Mouse (Mus musculus): Measurements from ENCODE around the gene Zc3h8. TPM values are rescaled to one million over a fixed set of nuclear protein-coding genes. Genes with fewer than 3 reads are reported as not detected.
A peak's percentile ranks its signal among the peaks of the same experiment; 100 is the strongest.

Zc3h8 gene
- polyA plus RNA-seq (2015; fragmentation: Nextera tagmentation; extraction: Ambion mirVana): 8.8 and 8.9 TPM in 2 replicates

DNA sequence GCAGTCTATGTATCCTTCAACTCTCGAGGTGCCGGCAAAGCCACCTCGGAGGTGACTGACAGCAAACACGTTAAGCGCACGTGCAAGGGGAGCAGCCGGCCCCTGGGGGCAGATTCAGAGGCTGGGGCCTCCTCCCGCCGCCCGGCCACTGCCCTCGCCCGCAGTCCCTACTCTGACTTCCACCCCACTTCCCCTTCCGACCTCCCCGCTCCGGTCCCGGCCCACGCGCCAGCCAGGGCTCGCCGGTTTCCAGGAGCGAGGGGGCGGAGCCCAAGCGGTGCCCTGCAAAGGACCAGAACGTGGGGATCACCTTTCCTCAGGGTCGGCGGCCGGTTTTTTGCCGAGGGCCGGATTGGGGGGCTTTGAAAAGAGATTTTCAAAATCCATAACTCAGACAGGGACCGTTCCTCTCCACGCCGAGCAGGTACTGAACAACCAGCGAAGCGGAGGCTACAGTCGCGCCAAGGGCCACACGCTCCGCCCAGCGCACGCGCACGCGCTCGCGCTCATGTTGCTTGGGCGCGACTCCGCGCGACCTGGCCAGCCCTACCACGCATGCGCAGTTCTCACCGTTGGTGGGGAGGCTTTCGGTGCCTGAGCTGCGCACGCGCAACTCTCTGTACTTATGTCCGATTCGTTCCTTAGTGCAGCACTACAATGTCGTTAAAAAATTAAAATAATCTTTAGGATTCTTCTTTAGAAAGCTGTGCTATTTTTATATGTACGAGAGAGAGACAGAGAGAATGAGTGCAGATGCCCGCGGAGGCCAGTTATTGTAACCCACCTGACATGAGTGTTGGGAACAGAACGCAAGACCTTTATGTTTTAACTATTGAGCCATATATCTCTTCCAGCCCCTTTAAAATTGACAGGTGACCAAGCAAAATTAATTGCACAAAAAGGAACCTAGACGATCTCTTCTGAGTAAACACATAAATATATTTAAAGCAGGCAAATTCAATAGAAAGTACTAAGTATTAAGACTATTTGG, at the start of gene Zc3h8:
Zc3h8 (minus strand) TSS at position 540 of the 991 bp plus-strand sequence.
- WGBS: 1% methylated on average over 65 of the region's 65 CpGs
- Histone ChIP-seq H3K9me3 (no peaks in the 10 kb centered on the region), H3K9ac (peak within 1 kb of the TSS; percentile 83)

DNA sequence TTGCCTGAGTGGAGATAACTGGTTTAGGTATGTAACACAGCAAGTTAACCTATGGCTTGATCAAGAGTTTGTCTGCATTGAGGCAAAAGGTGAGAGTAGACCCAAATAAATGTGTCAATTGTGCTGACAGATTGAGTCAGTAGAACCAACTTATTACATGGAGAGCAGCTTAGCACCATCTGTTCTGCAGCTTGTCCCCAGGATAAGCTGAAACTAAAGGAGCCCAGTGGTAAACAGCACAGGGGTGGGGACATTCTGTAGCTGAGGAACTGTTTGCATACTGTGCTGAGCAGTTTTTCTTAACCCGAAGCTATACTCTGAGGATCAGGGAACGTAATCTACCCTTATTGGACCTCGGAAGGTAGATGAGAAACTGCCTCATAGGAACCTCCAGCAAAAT, 40.9 kb upstream of the Zc3h8 start:
- no peak for ATAC-seq (ENCODE audit: insufficient number of reproducible peaks, insufficient read depth, low FRiP score, low TSS enrichment, low read depth)
- no peak overlapping the region for H3K27ac ChIP-seq
- H3K9ac ChIP-seq: no peak overlapping the region
- no peaks in the 10 kb centered on the region for H3K4me1 ChIP-seq
- 85% methylated on average over 3 of the region's 3 CpGs for WGBS
- no peaks in the 10 kb centered on the region for H3K9me3 ChIP-seq
- H3K27me3 ChIP-seq: no peaks in the 10 kb centered on the region
- H3K36me3 ChIP-seq: no peaks in the 10 kb centered on the region
- H3K4me2 ChIP-seq: no peak overlapping the region
- no peak overlapping the region for H3K4me3 ChIP-seq

More for the DNA sequence above, at the start of gene Zc3h8:
- peaks cover 4% of the 10 kb centered on the region; the same call in 1 of the 2 replicates for H3K4me1 ChIP-seq
- ATAC-seq (ENCODE audit: insufficient number of reproducible peaks, insufficient read depth, low FRiP score, low TSS enrichment, low read depth): peak; percentile 90
- H3K4me3 ChIP-seq: peak within 1 kb of the TSS; percentile 80
- peak within 1 kb of the TSS; percentile 89 for H3K27ac ChIP-seq
- no peaks in the 10 kb centered on the region for H3K27me3 ChIP-seq
- H3K36me3 ChIP-seq: peaks cover under 1% of the 10 kb centered on the region; the same call in 1 of the 2 replicates
- peak within 1 kb of the TSS; percentile 78 for H3K4me2 ChIP-seq

DNA sequence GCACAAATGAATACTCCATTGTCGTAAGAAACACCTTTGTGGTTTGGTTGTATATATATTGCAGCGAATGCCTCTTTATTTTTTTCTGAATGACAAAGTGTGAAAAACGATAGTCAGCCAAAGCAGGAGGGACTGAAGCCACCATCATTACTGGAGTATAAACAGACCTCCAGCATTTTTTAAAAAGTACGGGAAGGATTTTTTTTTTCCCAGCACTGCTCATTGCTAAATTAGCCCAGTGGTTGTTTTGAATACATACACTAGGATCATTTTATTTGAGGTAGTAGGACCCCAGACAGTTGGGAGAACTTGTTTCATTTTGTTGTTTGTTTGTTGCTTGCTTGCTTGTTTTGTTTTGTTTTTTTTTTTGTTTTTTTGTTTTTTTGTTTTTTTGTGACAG, 31.7 kb upstream of the Zc3h8 start:
- Histone ChIP-seq H3K27ac (no peak overlapping the region), H3K4me1 (no peaks in the 10 kb centered on the region), H3K27me3 (no peaks in the 10 kb centered on the region), H3K36me3 (no peaks in the 10 kb centered on the region), H3K4me2 (no peak overlapping the region), H3K4me3 (no peak overlapping the region), H3K9ac (no peak overlapping the region), H3K9me3 (no peaks in the 10 kb centered on the region)
- 68% methylated on average over 4 of the region's 4 CpGs for WGBS
- no peak for ATAC-seq (ENCODE audit: insufficient number of reproducible peaks, insufficient read depth, low FRiP score, low TSS enrichment, low read depth)

DNA sequence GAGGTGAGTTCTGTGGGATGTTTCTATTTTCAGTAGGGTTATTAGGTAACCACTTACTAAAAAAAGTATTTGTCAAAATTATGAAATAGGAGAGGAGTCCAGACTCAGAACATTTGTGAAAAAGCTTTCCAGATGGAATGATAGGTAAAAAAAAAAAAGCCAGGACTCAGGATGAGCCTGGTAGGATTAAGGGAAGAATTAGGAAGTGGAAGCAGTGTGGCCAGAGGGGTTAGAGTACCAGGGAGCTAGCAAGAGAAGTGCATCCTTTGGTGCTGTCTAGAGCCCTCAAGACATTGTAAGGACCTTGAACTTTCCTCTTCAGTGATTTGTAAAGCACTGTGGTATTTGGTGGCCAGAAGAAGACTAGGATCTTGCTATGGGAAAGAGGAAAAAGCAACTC, 28.4 kb upstream of the Zc3h8 start:
- no peak overlapping the region for H3K27ac ChIP-seq
- H3K9ac ChIP-seq: no peak overlapping the region

DNA sequence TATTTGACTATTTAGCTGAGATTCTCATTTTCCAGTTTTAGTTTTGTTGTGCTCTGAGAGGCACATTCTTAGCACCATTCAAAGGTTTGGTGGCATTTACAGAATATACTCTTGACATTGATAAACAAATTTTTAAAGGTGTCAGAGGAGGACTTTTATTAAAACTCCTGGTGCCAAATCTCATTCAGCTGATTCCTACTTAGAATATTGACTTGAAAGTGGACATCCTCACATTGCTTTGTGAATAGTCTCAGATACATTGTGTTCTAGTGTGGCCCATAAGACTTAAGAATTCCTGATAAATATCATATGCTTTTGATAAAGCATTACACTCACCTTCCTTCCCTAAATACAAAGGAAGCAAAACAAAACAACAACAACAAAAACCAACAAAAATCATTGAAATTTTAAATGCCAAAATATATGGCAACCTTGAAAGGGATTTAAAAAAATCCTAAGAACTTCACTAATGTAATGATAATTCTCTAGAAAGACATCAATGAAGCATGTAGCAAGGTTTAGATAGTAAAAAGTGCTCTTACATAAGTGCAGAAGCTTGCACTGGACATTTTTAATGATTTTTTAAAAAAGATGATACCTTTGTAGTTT, 24.7 kb upstream of the Zc3h8 start:
- Histone ChIP-seq H3K27me3 (no peaks in the 10 kb centered on the region), H3K27ac (peak overlapping the region; percentile 100; the same call in 1 of the 2 replicates), H3K9me3 (no peaks in the 10 kb centered on the region), H3K4me3 (peak overlapping the region; percentile 86), H3K4me2 (peak overlapping the region; percentile 63), H3K4me1 (peaks cover 10% of the 10 kb centered on the region), H3K9ac (peak overlapping the region; percentile 100), H3K36me3 (no peaks in the 10 kb centered on the region)
- ATAC-seq (ENCODE audit: insufficient number of reproducible peaks, insufficient read depth, low FRiP score, low TSS enrichment, low read depth): no peak

More for the DNA sequence above, 28.4 kb upstream of the Zc3h8 start:
- no peaks in the 10 kb centered on the region for H3K9me3 ChIP-seq
- no peak for ATAC-seq (ENCODE audit: insufficient number of reproducible peaks, insufficient read depth, low FRiP score, low TSS enrichment, low read depth)
- no peak overlapping the region for H3K4me3 ChIP-seq
- no peaks in the 10 kb centered on the region for H3K27me3 ChIP-seq
- H3K4me1 ChIP-seq: 0 out of 2 replicates have a peak, but pooled peaks cover 3% of the 10 kb centered on the region
- H3K4me2 ChIP-seq: no peak overlapping the region
- H3K36me3 ChIP-seq: no peaks in the 10 kb centered on the region

DNA sequence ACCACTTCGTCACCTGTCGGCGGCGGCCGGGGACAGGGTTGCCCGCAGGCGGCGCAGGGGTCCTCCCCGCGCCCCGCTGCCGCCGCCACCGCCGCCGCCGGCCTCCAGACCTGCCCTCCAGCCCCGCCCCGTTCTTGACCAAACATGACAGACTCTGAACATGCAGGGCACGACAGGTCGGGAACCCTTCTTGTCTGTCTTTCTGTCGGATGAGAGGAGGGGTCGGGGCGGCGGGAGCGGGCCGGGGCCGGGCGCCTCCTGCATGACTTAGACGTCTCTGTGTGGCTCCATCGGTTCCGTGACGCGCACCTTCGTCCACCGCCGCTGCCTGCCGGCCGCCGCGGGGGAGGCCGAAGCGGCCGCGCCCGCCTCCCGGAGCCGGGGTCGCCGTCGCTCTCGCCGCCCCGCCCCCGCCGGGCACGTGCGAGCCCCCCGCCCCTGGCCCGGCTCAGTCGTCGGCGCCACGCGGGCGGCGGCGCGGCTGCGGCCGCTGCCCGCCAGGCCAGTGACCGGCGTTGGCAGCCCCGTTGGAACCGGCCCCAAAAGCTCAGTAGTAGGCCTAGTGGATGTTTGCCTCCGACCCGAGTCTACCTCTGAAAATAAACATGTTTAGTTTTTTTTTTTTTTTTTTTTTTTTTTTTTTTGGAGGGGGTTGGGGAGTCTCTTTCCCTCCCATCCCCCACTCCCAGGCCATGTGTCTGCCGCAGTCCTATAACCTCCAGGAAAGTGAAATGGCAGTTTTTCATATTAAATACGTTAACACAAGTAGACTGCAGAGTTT, 24.0 kb upstream of the Zc3h8 start, which contains the start of gene Gm10762:
Gm10762 (minus strand) TSS at position 65 of the 781 bp plus-strand sequence.
- H3K4me2 ChIP-seq: peak within 1 kb of the TSS; percentile 63
- no peaks in the 10 kb centered on the region for H3K27me3 ChIP-seq
- peak within 1 kb of the TSS; percentile 86 for H3K4me3 ChIP-seq
- peak within 1 kb of the TSS; percentile 100 for H3K27ac ChIP-seq
- no peaks in the 10 kb centered on the region for H3K36me3 ChIP-seq
- H3K9me3 ChIP-seq: no peaks in the 10 kb centered on the region
- peak; percentile 73 for ATAC-seq (ENCODE audit: insufficient number of reproducible peaks, insufficient read depth, low FRiP score, low TSS enrichment, low read depth)
- peak within 1 kb of the TSS; percentile 100 for H3K9ac ChIP-seq
- under 1% methylated on average over 60 of the region's 80 CpGs for WGBS
- H3K4me1 ChIP-seq: peaks cover 10% of the 10 kb centered on the region

DNA sequence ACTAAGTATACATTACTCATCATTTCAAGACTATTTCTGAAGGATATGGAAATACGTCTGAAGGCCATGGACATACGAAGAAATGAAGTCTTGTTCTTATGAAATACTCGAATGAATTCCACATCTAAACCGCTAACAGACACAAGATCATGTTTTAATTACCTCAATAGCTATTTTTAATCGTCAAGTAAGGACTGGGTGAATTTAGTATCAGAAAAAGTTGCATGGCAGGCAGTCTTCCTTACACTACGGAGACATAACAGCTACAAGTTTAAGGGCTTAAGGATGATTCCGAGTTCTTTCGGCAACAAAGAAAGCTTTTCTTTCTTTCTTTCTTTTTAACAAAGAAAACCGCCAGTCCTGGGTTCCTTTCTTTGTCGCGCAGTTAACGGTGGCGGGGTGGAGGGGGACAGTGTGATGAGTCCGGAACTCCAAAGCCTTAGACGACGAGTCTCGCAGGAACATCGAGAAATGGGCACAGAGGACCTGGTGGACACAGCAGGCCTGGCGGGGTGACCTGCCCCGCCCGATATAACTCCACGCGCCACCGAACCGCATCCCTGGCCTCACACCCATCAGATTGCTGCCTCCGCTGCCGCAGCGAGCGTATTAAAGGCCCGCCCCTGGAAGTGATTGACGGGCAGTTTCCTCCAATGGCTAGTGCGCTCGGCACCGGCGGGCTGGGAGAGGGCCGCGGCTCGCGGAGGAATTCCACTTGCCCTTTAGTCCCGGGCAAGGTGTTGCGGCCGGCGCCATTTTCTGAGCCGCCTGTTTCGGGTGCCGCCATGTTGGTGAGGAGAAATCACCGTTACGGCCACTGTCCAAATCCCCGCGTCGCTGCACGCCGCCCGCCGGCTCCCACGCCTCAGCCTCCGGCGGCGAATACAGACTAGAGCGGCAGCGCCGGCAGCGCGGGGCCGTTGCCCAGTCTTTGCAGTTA, 23.0 kb upstream of the Zc3h8 start, which contains the start of gene Zc3h6:
Zc3h6 (plus strand) TSS at position 762 of the 940 bp plus-strand sequence.
- under 1% methylated on average over 65 of the region's 65 CpGs for WGBS
- ATAC-seq (ENCODE audit: insufficient number of reproducible peaks, insufficient read depth, low FRiP score, low TSS enrichment, low read depth): peak; percentile 96
- Histone ChIP-seq H3K27ac (peak within 1 kb of the TSS; percentile 100), H3K4me2 (peak within 1 kb of the TSS; percentile 63), H3K4me1 (peaks cover 10% of the 10 kb centered on the region), H3K9me3 (no peaks in the 10 kb centered on the region), H3K36me3 (no peaks in the 10 kb centered on the region), H3K4me3 (peak within 1 kb of the TSS; percentile 86), H3K27me3 (no peaks in the 10 kb centered on the region), H3K9ac (peak within 1 kb of the TSS; percentile 100)

DNA sequence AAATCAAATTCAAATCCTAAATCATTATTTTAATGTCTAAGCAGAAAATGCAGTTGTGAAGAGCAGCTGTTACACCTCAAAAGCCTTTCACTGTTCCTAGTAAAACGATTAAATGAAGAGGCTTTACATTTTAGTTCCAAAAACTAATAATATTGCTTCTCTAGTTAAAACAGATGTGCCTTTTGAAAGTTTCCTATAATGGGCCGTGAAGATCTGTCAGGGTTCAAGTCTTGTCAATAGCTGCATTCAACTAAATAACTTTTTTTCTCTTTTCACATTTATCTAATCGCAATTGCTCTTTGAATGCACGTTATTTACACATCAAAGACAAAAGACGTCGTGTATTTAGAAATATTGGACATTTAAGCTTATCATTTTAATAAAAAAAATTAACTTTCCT, 22.4 kb upstream of the Zc3h8 start:
- Histone ChIP-seq H3K27ac (peak overlapping the region; percentile 100), H3K4me1 (peaks cover 10% of the 10 kb centered on the region), H3K27me3 (no peaks in the 10 kb centered on the region), H3K9ac (no peak overlapping the region), H3K36me3 (no peaks in the 10 kb centered on the region), H3K4me3 (peak overlapping the region; percentile 86), H3K9me3 (no peaks in the 10 kb centered on the region), H3K4me2 (peak overlapping the region; percentile 63)
- no peak for ATAC-seq (ENCODE audit: insufficient number of reproducible peaks, insufficient read depth, low FRiP score, low TSS enrichment, low read depth)
- 13% methylated on average over 6 of the region's 6 CpGs for WGBS

DNA sequence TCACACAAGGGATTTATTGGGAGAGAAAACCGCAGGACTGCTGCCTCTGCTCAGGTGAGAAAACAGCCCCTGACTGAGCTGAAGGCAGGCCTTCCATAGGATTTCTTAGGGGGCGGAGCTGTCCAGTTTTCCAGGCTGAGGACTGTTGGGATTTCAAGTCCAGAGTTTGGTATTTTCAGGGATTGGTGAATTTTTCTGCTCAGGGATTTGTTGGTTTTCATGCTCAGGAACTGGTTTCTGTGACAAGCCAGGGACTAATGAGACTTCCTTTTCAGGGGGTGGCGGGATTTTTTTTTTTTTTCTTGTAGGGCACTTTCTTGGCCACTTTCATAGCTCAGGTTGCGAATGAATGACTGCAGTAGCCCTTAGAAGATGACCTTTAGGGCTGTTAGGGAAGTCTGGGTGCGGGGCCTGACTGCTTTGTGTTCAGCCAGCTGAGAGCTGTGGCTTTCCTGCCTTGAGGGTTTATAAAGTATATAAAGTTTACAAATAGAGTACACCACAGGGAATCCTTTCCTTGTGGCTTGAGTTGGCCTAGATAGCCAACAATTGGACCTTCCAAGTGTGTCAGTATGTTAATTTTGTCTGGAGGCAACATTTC, 21.7 kb upstream of the Zc3h8 start:
- Histone ChIP-seq H3K36me3 (no peaks in the 10 kb centered on the region), H3K9ac (peak overlapping the region; percentile 51; the same call in 1 of the 2 replicates), H3K4me2 (peak overlapping the region; percentile 63), H3K4me1 (peaks cover 10% of the 10 kb centered on the region), H3K9me3 (no peaks in the 10 kb centered on the region), H3K27ac (peak overlapping the region; percentile 100), H3K4me3 (no peak overlapping the region), H3K27me3 (no peaks in the 10 kb centered on the region)
- ATAC-seq (ENCODE audit: insufficient number of reproducible peaks, insufficient read depth, low FRiP score, low TSS enrichment, low read depth): no peak
- 38% methylated on average over 5 of the region's 5 CpGs for WGBS

DNA sequence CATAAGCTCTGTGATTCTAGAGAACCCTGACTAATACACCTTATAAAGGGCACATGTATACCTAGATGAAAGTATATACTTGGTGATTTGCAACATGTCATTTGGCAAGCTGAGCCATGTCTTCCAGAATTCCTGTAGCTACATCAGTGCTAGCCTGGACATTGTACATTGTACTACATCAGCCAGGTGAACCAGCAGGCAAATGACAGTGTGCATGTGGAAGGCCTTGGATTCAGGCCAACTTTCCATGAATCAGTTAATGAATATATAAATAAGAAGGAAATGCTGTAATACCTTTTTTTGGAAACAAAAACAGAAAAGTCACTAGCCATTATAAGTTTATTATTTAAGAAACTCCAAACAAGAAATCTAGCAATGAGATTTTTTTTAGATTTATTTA, 10.3 kb upstream of the Zc3h8 start:
- H3K36me3 ChIP-seq: no peaks in the 10 kb centered on the region
- no peaks in the 10 kb centered on the region for H3K9me3 ChIP-seq
- no peak overlapping the region for H3K4me2 ChIP-seq
- no peak overlapping the region for H3K4me3 ChIP-seq
- H3K27me3 ChIP-seq: 0 out of 2 replicates have a peak, but pooled peaks cover 3% of the 10 kb centered on the region
- no peaks in the 10 kb centered on the region for H3K4me1 ChIP-seq
- no peak overlapping the region for H3K27ac ChIP-seq
- no peak for ATAC-seq (ENCODE audit: insufficient number of reproducible peaks, insufficient read depth, low FRiP score, low TSS enrichment, low read depth)
- H3K9ac ChIP-seq: no peak overlapping the region
